Mouse (Mus musculus): Measurements from ENCODE around the gene Gpd1l. TPM values are rescaled to one million over a fixed set of nuclear protein-coding genes. Genes with fewer than 3 reads are reported as not detected.
A peak's percentile ranks its signal among the peaks of the same experiment; 100 is the strongest.

The Gpd1l gene
- total RNA-seq, 1 experiment = 14.2 TPM

DNA sequence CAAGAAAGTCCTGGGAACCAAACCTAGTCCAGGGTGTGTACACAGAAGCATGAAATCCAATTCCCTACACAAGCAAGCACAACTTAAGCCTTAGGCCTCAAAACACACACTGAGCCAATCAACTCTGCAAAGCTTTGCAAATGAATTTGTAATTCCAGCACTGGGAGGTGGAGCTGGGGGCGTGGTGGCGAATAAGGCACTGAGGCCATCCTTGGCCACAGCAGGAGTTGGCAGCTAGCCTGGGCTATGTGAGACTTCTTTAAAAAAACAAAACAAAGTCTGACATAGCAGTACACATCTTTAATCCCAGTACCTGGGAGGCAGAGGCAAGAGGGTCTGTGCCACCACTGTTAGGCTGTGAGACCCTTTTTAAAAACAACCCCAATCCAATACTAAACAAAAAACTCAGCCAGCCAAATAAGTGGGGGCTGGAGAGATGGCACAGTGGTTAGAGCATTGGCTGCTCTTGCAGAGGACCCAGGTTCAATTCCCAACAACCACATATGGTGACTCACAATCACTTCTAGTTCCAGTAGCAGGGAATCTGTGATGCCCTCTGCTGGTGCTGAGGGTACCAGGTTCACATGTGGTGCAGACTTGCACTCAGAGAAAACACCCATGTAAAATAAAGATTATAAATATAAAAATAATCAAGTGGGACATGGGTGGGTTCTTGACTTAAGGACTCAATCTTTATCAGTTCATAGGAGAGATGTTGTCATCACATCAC lies 12.3 kb downstream of the Gpd1l start:
- peaks cover 0 to 10% of the 10 kb centered on the region in 2 experiments; a peak in 1 of 4 replicates for H3K4me1 ChIP-seq (ENCODE audit: control insufficient read depth in 2 of 2, insufficient read depth in 2 of 2, low read length in 2 of 2, poor library complexity in 1 of 2)
- H3K4me3 ChIP-seq (ENCODE audit: insufficient read depth in 1 of 2, low read depth in 1 of 2, low read length in 2 of 2, poor library complexity in 1 of 2, severe bottlenecking in 1 of 2) = no peak overlapping the region
- in situ Hi-C loops (cut with MboI; ENCODE audit: low sequenced_read_pairs in 2 of 2, unreplicated experiment in 2 of 2) = no loop called here
- 0 out of 2 replicates have a peak, but pooled peaks cover 1% of the 10 kb centered on the region for H3K36me3 ChIP-seq (ENCODE audit: control insufficient read depth, insufficient read depth, low read length, poor library complexity, severe bottlenecking)
- no peak overlapping the region for H3K9ac ChIP-seq (ENCODE audit: insufficient read depth, low read depth, low read length, poor library complexity, severe bottlenecking)
- no peaks in the 10 kb centered on the region for H3K9me3 ChIP-seq (ENCODE audit: control insufficient read depth, insufficient read depth, low read depth, low read length)
- no peak for TF ChIP-seq MAFK (IDR thresholded peaks at IDR 0.05; ENCODE audit: insufficient read depth, low read depth, low read length)
- TF ChIP-seq ZNF384 (IDR thresholded peaks at IDR 0.05; ENCODE audit: low read depth, low read length) = no peak
- no peak for TF ChIP-seq CHD2 (IDR thresholded peaks at IDR 0.05; ENCODE audit: low read depth, low read length)
- no peak for TF ChIP-seq ZC3H11A (IDR thresholded peaks at IDR 0.05; ENCODE audit: borderline replicate concordance, low read depth, low read length)
- no peak for TF ChIP-seq HCFC1 (IDR thresholded peaks at IDR 0.05; ENCODE audit: borderline replicate concordance, insufficient read depth, low read length)
- no peak overlapping the region for H3K27ac ChIP-seq (ENCODE audit: insufficient read depth, low read depth, low read length, poor library complexity, severe bottlenecking)
- no peak for DNase-seq (ENCODE audit: low read depth, low spot score)

DNA sequence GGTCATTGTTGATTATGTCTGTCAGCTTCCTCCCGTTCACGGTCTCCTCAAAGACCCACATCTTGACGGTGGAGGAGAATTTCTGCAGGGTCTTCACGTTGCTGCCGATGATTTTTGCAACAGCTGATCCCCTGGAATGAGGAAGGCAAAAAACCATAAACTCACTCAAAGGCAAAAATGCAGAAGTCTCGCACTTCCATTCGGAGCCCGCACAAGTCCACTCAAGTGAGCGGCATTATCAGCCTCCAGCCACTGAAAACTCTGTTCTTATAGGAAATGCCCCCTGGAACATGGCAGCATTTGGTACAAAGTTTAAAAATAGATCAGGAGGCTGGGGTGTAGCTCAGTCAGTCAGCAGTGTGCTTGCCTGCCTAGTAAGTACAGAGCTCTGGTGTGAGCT lies 13.2 kb downstream of the Gpd1l start:
- Histone ChIP-seq H3K9ac (ENCODE audit: insufficient read depth, low read depth, low read length, poor library complexity, severe bottlenecking) (no peak overlapping the region), H3K4me1 (ENCODE audit: control insufficient read depth in 2 of 2, insufficient read depth in 2 of 2, low read length in 2 of 2, poor library complexity in 1 of 2) (peaks cover 0 to 10% of the 10 kb centered on the region in 2 experiments; a peak in 1 of 4 replicates), H3K9me3 (ENCODE audit: control insufficient read depth, insufficient read depth, low read depth, low read length) (no peaks in the 10 kb centered on the region), H3K27ac (ENCODE audit: insufficient read depth, low read depth, low read length, poor library complexity, severe bottlenecking) (no peak overlapping the region), H3K4me3 (ENCODE audit: insufficient read depth in 1 of 2, low read depth in 1 of 2, low read length in 2 of 2, poor library complexity in 1 of 2, severe bottlenecking in 1 of 2) (no peak overlapping the region), H3K36me3 (ENCODE audit: control insufficient read depth, insufficient read depth, low read length, poor library complexity, severe bottlenecking) (peaks cover 5% of the 10 kb centered on the region; the same call in 1 of the 2 replicates)
- in situ Hi-C loops (cut with MboI; ENCODE audit: low sequenced_read_pairs in 2 of 2, unreplicated experiment in 2 of 2) = no loop called here
- no peak for DNase-seq (ENCODE audit: low read depth, low spot score)
- TF ChIP-seq ZC3H11A (IDR thresholded peaks at IDR 0.05; ENCODE audit: borderline replicate concordance, low read depth, low read length) (no peak), MAFK (IDR thresholded peaks at IDR 0.05; ENCODE audit: insufficient read depth, low read depth, low read length) (no peak), ZNF384 (IDR thresholded peaks at IDR 0.05; ENCODE audit: low read depth, low read length) (no peak), CHD2 (IDR thresholded peaks at IDR 0.05; ENCODE audit: low read depth, low read length) (no peak), HCFC1 (IDR thresholded peaks at IDR 0.05; ENCODE audit: borderline replicate concordance, insufficient read depth, low read length) (no peak)

DNA sequence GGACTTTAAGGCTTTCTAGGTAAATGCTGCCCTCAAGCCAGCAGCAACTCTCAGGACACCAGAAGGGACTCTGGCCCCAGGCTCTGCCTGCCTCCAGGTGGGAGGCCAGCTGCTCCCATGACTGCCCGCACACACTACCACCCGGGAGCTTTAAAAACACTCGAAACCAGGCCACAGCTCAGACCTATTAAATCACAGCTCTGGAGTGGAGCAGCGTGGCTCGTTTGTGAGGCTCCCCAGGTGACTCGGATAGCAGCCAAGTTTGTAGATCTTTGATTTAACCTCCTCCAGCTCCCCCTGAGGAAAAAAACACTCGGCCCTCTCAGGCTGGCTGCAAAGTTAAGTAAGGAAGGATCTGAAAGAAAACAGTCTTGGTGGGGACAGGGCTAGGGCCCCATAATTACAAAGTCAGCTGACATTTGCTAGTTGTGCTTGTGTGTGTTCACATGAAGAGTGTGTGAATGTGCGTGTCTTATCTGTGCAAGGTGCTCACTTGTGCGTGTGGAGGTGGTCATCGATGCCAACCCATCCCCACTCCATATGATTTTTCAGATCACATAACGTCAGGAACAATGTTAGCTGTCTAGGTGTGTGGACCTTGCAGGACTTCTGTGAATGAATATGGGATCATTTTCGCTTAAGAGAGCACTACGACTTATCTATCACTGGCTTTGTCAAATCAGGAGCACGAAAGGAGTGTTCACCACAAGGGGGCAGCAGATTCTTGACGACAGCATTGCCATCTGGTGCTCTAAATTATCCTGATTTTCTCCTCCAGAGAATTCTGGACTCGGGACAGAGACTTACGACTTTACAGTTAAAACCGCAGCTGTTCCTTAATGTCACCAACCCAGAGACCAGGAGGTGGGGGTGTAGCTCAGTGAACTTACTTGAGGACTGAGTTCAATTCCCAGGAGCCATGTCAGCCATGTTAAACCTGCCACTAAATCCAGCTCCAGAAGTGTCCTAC lies 20.8 kb downstream of the Gpd1l start:
- H3K4me1 ChIP-seq (ENCODE audit: control insufficient read depth in 2 of 2, insufficient read depth in 2 of 2, low read length in 2 of 2, poor library complexity in 1 of 2) = no peaks in the 10 kb centered on the region
- DNase-seq (ENCODE audit: low read depth, low spot score) = peak; percentile 47
- in situ Hi-C loops (cut with MboI; ENCODE audit: low sequenced_read_pairs in 2 of 2, unreplicated experiment in 2 of 2) = no loop called here
- TF ChIP-seq ZC3H11A (IDR thresholded peaks at IDR 0.05; ENCODE audit: borderline replicate concordance, low read depth, low read length) (no peak), MAFK (IDR thresholded peaks at IDR 0.05; ENCODE audit: insufficient read depth, low read depth, low read length) (no peak), CHD2 (IDR thresholded peaks at IDR 0.05; ENCODE audit: low read depth, low read length) (no peak), ZNF384 (IDR thresholded peaks at IDR 0.05; ENCODE audit: low read depth, low read length) (no peak), HCFC1 (IDR thresholded peaks at IDR 0.05; ENCODE audit: borderline replicate concordance, insufficient read depth, low read length) (no peak)
- no peak overlapping the region for H3K4me3 ChIP-seq (ENCODE audit: insufficient read depth in 1 of 2, low read depth in 1 of 2, low read length in 2 of 2, poor library complexity in 1 of 2, severe bottlenecking in 1 of 2)
- no peak overlapping the region for H3K27ac ChIP-seq (ENCODE audit: insufficient read depth, low read depth, low read length, poor library complexity, severe bottlenecking)
- no peak overlapping the region for H3K9ac ChIP-seq (ENCODE audit: insufficient read depth, low read depth, low read length, poor library complexity, severe bottlenecking)
- H3K36me3 ChIP-seq (ENCODE audit: control insufficient read depth, insufficient read depth, low read length, poor library complexity, severe bottlenecking) = peaks cover 5% of the 10 kb centered on the region; the same call in 1 of the 2 replicates
- H3K9me3 ChIP-seq (ENCODE audit: control insufficient read depth, insufficient read depth, low read depth, low read length) = no peaks in the 10 kb centered on the region

DNA sequence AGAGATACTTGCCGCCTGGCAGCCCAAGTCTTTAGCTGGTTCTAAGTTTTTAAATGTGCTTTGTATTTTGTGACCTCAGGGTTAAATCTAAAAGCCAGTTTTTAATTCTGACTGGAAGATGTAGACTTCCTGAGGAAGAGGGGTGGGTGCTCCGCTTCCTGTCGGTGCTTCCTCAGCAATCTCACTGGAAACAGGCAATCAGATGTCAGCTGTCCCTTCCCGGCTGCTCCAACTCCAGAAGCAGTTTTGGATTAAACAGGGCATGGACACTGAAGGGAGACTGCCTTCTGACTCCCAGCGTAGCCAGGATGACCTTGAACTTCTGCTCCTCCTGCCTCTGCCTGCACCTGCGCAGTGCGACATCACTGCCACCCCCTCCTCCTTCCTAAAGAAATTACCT lies 26.3 kb downstream of the Gpd1l start:
- no peak for TF ChIP-seq CHD2 (IDR thresholded peaks at IDR 0.05; ENCODE audit: low read depth, low read length)
- TF ChIP-seq ZNF384 (IDR thresholded peaks at IDR 0.05; ENCODE audit: low read depth, low read length) = no peak
- TF ChIP-seq HCFC1 (IDR thresholded peaks at IDR 0.05; ENCODE audit: borderline replicate concordance, insufficient read depth, low read length) = no peak
- TF ChIP-seq MAFK (IDR thresholded peaks at IDR 0.05; ENCODE audit: insufficient read depth, low read depth, low read length) = no peak
- no peak for TF ChIP-seq ZC3H11A (IDR thresholded peaks at IDR 0.05; ENCODE audit: borderline replicate concordance, low read depth, low read length)
- in situ Hi-C loops (cut with MboI; ENCODE audit: low sequenced_read_pairs in 2 of 2, unreplicated experiment in 2 of 2) = no loop called here
- H3K36me3 ChIP-seq (ENCODE audit: control insufficient read depth, insufficient read depth, low read length, poor library complexity, severe bottlenecking) = no peaks in the 10 kb centered on the region

More for the DNA sequence above, 26.3 kb downstream of the Gpd1l start:
- Histone ChIP-seq H3K9ac (ENCODE audit: insufficient read depth, low read depth, low read length, poor library complexity, severe bottlenecking) (no peak overlapping the region), H3K4me3 (ENCODE audit: insufficient read depth in 1 of 2, low read depth in 1 of 2, low read length in 2 of 2, poor library complexity in 1 of 2, severe bottlenecking in 1 of 2) (no peak overlapping the region), H3K27ac (ENCODE audit: insufficient read depth, low read depth, low read length, poor library complexity, severe bottlenecking) (no peak overlapping the region), H3K9me3 (ENCODE audit: control insufficient read depth, insufficient read depth, low read depth, low read length) (no peaks in the 10 kb centered on the region), H3K4me1 (ENCODE audit: control insufficient read depth in 2 of 2, insufficient read depth in 2 of 2, low read length in 2 of 2, poor library complexity in 1 of 2) (no peaks in the 10 kb centered on the region)
- DNase-seq (ENCODE audit: low read depth, low spot score) = no peak
